Comparison of ENCODE assay signal across 8 mouse cellular contexts in genomic region chr19:38566752-38567151, GRCm38 (mm10).
A peak's percentile ranks its signal among the peaks of the same experiment; 100 is the strongest.
DNase-seq lines count a peak whose midpoint lies in the region; ATAC-seq lines count a peak whose summit lies in the region.

No protein-coding gene starts in this region.

- 0 out of 2 replicates have a peak overlapping the region, but pooled peaks have one; percentile 11 for H3K4me2 ChIP-seq in embryonic facial prominence, embryonic 12.5 days (replicated peaks)
- H3K4me2 ChIP-seq in hindbrain, embryonic 15.5 days, result peak overlapping the region; percentile 42

- H3K9ac ChIP-seq in embryonic facial prominence, embryonic 12.5 days, result no peak overlapping the region
- H3K9ac ChIP-seq in hindbrain, embryonic 15.5 days, result no peak overlapping the region

- peaks cover 8% of the 10 kb centered on the region; the same call in 1 of the 2 replicates for H3K4me1 ChIP-seq in embryonic facial prominence, embryonic 12.5 days
- peaks cover 17% of the 10 kb centered on the region for H3K4me1 ChIP-seq in hindbrain, embryonic 15.5 days (replicated peaks)

- H3K36me3 ChIP-seq in embryonic facial prominence, embryonic 12.5 days, result no peaks in the 10 kb centered on the region
- no peaks in the 10 kb centered on the region for H3K36me3 ChIP-seq in hindbrain, embryonic 15.5 days

- intact Hi-C loops in left cerebral cortex, postnatal 25 days (cut with DNase I), result loop anchor here (5.0 kb wide), 2 partner anchors 141 to 211 kb away; no protein-coding TSS in a partner anchor

- no peak for ATAC-seq in embryonic facial prominence, embryonic 12.5 days (ENCODE audit: insufficient number of reproducible peaks, insufficient read depth, low FRiP score, low TSS enrichment)
- peak; percentile 89 for ATAC-seq in hindbrain, embryonic 15.5 days (ENCODE audit: low FRiP score, low read depth)
- ATAC-seq in granulocyte monocyte progenitor cell, adult 5-6 weeks (replicated peaks; ENCODE audit: poor library complexity, severe bottlenecking), result no peak

- no peaks in the 10 kb centered on the region for H3K9me3 ChIP-seq in embryonic facial prominence, embryonic 12.5 days
- no peaks in the 10 kb centered on the region for H3K9me3 ChIP-seq in hindbrain, embryonic 15.5 days

- no peak overlapping the region for H3K27ac ChIP-seq in embryonic facial prominence, embryonic 12.5 days
- peak overlapping the region; percentile 27; the same call in 1 of the 2 replicates for H3K27ac ChIP-seq in hindbrain, embryonic 15.5 days (replicated peaks)

- H3K4me3 ChIP-seq in embryonic facial prominence, embryonic 12.5 days, result no peak overlapping the region
- H3K4me3 ChIP-seq in hindbrain, embryonic 15.5 days, result no peak overlapping the region

- no peaks in the 10 kb centered on the region for H3K27me3 ChIP-seq in embryonic facial prominence, embryonic 12.5 days
- no peaks in the 10 kb centered on the region for H3K27me3 ChIP-seq in hindbrain, embryonic 15.5 days

- WGBS in embryonic facial prominence, embryonic 12.5 days, result 28% methylated on average over 7 of the region's 7 CpGs
- 9% methylated on average over 7 of the region's 7 CpGs for WGBS in hindbrain, embryonic 15.5 days

- peak; percentile 17 to 32 for DNase-seq in left cerebral cortex, postnatal 25 days (ENCODE audit: low spot score in 2 of 2)
- no peak for DNase-seq in left cerebral cortex, adult 18-20 months (ENCODE audit: low spot score in 2 of 2)
- DNase-seq in retina, postnatal 1 day, result peak; percentile 54
- DNase-seq in adrenal gland, adult 2 months, result no peak
- DNase-seq in cerebellum, adult 9-10 months, result no peak

Comparison
In these comparisons a context has a peak if more than half of its experiments do, and no peak if none do; other contexts are left out.
1. DNase-seq: peak in left cerebral cortex, postnatal 25 days (2 of 2) and retina, postnatal 1 day (single experiment); none in left cerebral cortex, adult 18-20 months (0 of 2), adrenal gland, adult 2 months (single experiment) and cerebellum, adult 9-10 months (single experiment).